Mouse (Mus musculus): ENCODE data around the gene Tmem119. TPM values are rescaled to one million over a fixed set of nuclear protein-coding genes. Genes with fewer than 3 reads are reported as not detected.

Gene Tmem119
- total RNA-seq (2021): 1 to 10 TPM; 2.7 to 5.1 TPM
- long read RNA-seq, experiment 1, partial matches to known transcripts: 0 of 3 reads
- long read RNA-seq, experiment 1, other reads (novel, unspliced or antisense): 1 of 3 reads
- long read RNA-seq, experiment 2, transcript Tmem119-201 (2 exons, 2,242 nt): major isoform, 7 of 8 reads
- long read RNA-seq, experiment 2, partial matches to known transcripts: 1 of 8 reads
- long read RNA-seq, experiment 2, other reads (novel, unspliced or antisense): 0 of 8 reads

DNA sequence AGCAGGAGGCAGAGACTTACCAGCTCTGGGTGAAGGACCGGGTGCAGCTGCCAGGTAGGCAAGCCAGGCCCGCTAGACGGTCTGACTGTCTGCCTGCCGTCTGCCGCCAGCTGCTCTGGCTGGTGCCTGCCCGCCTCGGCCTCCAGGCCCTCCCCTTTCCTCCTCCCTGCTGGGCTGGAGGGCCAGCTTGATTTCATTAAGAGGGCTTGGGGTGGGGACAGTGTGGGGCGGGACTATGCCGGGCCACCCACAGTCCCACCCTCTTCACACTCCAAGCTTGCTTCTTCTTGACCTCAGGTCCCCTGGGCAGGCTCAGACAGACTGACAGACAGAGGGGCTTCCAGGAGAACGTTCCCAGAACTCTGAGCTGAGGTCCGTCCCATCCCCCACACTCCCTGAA is at the start of gene Tmem119:
Tmem119 (minus strand) TSS at position 237 of the 400 bp plus-strand sequence.
- DNase-seq: peak; percentile 60 to 73

DNA sequence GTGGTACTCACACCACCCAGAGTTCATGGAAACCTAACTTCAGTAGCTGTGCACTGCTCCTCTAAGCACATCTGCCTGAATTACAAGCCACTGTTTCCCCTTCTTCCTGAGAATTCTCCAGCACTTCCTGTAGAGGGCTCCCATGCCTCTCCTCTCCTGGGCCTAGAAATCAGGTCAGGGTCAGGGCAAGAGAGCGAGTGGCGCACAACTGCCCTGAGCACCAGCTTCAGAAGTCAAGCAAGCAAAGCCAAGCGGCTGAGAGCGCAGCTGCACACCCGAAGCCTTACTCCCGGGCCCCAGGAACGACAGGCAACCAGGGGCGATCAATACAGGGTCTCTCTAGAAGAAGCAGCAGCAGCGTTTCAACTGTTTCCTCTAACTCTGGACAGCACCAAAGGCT is 47.3 kb upstream of the Tmem119 start:
- DNase-seq: no peak

DNA sequence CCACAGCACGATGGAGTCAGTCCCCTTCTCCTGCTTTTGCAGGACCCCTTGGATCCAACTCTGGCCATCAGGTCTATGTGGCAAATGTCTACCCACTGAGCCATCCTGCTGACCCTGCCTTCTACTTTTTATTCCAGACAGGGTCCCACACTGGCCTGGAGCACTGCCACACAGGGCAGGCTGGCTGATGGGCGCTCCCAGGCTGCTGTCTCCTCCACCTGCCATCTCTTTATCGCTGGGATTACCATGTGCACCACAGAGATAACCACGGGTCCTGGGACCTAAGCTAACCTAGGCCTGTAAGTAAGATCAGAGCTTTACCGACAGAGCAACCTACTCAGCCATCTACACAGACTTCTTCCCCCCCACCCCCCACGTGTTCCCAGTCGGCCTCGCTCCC is 46.3 kb upstream of the Tmem119 start:
- no peak for DNase-seq

DNA sequence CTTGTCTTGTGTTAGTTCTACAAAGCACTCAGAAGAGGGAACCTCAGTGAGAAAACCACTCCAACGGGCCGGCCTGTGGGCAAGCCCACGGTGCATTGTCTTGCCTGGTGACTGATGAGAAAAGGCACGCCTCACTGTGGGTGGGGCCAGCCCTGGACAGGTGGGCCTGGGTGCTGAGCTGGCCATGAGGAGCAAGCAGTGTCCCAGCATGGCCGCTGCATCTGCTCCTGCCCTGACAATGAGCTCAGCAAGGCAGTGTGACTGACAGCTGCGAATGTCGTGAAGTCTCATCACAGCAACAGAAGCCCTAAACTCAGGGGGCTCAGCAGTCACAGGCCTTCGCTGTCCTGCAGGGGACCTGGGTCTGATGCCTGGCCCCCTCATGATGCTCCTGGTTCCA is 45.3 kb upstream of the Tmem119 start:
- DNase-seq: no peak

DNA sequence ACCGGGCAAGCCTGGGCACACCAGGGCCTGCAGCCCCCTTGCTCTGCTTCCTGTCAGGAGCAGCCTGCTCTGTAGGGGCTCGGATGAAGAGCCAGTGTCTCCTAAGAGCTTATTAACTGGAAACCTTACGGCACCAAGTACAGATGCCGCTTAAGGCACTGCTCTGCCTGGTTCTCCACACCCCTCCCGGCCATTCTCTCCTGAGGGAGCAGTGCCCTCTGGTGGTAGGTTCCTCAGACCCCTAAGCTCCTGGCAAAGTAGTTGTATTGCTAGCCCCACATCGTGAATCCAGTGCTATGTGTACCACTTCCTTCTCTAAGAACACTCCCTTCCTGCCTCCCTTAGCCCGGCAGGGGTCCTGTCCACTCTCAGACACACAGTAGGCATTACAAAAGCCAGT is 44.4 kb upstream of the Tmem119 start:
- DNase-seq: peak; percentile 68 to 79

DNA sequence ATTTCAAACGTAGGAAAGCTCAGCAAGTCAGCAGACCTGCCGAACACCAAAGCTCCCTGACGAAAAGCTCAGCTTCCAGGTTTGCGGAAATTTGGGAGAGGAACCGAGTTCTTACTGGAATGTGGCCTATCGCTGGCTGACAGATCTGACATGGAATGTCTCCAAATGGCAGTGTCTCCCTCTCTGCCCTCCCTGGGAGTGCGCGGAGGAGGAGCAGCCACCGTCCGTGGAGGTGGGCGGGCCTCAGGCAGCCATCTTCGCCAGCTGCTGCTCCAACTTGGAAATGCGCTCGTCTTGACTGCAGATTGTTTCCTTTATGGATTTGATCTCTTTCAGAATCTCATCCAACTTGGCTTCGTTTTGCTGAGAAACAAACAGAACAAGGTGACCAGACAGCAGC is 43.8 kb upstream of the Tmem119 start:
- no peak for DNase-seq

DNA sequence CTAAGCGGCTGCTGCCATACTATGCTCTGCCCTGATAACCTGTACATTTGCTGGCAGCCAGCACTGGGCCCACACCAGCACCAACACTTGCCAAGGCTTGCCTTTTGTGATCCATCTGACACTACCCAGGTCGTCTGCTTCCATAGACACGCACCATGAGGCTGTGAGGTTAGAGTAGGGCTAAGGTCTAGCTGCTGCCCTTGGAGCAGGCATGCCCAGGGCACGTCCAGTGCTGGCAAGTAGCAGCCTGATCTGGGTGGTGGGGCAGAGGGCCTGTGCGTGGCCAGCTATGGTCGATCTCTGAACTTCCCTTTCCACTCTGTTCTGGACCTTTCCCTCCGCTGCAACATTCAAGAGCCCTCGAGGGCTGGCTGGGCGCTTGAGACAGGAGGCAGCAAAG is 42.6 kb upstream of the Tmem119 start:
- DNase-seq: no peak

DNA sequence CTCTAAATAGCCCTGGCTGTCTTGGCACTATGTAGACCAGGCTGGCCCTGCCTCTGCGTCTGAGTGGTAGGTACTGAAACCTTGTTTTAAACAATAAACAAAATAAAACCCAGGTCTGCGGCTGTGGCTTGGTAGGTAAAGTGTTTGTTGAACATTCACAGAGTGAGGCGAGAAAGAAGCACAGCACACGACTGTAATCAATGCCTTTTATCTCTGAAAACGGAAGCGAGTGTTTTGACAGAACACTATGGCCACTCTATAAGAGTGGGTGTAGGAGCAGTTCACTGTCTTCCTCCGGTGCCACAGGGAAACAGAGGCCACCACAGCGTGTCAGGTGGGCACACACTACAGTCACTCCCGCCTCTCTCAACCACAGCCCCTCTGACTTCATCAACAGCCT is 41.9 kb upstream of the Tmem119 start:
- no peak for DNase-seq

DNA sequence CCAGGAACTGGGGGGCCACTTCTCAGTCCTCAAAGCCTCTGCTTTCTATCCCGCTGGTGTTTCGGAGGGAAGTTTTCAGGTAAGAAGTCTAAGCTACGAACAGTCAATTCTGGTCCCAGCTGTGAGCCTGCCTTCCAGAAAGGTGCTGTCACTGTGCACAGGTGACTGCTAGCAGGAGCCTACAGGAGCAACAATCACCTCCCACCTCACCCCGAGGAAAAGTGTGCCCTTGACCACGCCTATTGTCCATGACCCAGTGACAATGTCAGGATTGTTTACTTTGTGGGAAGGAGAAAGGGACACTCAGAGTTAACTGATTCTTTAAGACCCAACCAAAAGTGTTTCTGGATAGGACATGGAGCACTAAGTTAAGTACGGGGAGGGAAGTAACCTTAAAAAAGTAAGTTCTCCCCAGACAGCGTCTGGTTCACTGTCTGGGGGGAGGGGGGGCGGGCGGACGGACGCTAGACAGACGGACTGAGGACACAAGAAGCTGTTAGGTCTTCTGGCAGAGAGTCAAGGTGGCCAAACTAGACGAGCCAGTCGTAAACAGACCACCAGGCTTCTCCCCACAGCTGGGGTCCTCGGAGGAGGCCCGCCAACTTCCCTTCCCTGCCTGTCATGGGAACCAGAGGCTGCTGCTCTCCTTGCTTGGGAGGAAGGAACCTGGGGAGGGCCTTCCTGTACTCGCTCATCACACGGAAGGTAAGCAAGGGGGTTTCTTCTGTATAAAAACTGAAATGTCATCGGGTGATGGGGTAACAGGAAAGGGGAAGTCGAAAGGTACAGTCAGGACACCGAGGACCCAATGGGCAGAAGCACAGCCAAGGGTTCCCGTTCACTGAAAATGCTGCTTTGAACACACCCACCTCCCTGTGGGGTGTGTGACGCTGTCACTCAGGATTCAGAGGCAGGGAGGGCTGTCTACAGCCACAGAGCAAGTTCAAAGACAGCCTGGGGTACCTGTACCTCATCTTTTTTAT is 41.2 kb upstream of the Tmem119 start:
- no peak for DNase-seq

DNA sequence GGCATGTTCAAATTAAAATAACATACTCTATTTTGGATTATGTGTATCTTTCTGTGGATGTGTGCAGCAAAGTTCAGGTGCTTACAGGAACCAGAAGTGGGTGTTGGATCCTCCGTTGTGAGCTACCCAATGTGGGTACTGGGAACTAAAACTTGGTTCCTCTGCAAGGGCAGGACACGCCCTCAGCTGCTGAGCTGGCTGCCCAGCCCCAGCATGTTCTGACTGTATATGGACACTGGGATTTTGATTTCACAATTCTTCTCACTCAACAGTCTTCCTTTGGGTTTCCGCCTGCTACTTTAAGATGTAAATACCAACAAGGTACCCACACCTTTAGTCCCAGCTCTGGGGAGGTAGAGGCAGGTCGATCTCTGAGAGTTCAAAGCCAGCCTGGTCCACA is 40.1 kb upstream of the Tmem119 start:
- DNase-seq: peak in 1 of 2 experiments; percentile 46

DNA sequence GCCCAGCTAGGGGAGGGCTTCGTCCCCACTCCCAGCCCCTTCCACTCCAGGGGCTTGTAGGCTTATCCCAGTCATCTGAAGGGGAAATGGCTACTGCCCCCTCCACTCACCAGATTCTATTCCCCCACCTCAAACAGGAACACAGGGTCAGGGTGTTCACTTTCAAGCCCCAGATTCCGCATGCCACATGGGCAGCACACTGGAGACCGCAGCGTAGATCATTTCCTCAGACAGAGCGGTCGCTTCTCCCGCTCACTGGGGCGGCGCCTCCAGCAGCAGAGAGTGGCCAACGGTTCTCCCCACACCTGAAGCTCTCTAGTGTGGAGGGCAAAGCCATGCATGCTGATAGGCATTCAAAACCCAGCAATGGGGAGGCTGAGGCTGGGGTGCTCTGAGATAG is 36.6 kb upstream of the Tmem119 start:
- no peak for DNase-seq

DNA sequence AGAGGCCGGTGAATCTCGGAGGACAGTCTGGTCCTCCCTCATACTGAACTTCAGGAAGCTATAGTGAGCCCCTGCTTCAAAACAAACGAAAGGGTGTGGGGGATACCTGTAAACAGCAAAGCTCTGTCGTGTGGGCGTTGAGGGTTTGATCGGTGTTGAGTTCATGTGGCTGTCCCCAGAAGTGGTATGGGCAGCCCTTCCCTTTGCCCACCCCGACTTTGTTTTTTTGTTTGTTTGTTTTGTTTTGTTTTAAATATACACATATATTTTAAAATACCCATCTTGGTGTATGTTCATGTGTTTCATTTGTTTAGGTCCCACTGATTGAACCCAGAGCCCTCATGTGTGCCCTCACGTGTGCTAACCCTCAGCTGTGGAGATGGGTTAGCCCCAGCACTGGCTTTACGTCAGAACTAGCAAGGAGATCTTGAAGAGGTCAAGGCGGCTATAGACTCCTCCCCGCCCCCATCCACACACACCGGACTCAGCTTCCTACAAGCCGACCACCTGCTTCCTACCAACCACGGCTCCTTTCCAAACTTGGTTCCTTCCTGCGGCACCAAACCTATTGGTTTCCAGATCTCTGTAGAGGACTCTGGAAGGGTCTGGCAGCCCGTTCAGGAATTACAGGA is 33.1 kb upstream of the Tmem119 start:
- DNase-seq: no peak

DNA sequence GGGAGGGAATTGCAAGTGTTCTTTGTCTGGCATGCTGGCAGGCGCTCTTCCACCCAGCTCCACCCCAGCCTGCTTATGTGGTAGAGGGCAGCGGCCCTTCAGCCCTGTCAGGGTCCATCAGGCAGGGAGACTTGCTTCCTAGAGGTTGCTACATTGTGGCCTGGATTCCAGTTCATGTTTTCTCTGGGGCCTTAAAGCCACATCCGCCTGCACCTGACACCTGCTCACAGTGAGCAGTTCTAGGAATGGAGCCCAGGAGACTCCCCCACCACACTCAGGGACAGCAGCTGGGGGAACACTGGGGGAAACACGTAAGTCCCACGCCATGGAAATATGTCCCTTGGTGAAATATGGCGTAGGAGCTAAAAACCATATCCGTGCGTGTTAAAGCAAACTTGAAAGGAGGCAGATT is 32.2 kb upstream of the Tmem119 start, which contains the start of gene Selplg:
Selplg (minus strand) TSS at position 155 of the 412 bp plus-strand sequence.
- DNase-seq: no peak

DNA sequence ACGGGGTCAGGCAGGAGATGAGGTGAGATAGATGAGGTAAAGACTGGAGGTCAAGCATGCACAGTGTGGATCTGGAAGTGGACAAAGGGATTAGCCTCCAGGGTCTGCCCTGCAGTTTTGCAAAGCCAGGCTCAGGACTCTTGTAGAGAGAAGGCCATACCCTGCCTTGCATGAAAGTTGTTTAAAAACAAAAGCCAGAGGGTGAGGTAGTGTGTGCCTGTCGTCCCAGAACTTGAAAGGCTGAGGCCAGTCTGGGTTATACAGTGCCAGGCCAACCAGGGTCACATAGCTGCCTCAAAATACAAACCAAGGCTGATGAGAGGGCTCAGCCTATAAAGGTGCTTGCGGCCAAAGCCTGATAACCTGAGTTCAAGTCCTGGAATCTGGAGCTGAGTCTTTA is 31.4 kb upstream of the Tmem119 start:
- no peak for DNase-seq

DNA sequence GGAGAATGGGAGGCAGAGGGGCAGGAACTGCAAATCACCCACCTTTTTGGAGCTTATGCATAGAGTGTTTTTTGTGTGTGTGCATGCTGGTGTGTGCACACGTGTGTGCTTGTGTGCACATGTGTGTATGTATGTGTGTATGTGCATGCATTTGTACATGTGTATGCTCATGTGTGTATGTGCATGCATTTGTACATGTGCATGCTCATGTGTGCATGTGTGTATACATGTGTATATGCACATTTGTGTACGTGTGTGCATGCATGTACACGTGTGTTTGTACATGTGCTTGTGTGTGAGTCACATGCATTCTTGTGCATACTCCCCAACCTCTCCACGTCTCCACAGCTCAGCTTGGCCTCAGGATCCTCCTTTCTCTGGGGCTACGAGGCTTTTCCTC is 30.5 kb upstream of the Tmem119 start:
- no peak for DNase-seq

DNA sequence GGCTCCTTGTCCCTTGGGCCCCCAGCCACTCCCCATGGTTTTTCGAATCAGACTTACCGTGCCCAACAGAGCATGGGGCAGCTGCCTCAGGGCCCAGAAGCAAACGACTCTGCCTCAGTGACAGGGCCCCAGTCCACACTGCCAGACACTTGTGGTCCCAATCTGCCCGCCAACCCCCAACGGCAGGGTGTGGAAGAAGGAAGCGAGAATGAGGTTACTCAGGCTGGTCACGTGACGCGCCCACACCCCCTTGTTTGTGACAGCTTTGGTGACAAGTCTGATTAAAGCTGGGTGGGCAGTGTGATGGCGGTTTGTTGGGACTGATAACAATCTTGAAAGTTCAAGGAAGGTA is 30.0 kb upstream of the Tmem119 start:
- DNase-seq: peak; percentile 45 to 77

DNA sequence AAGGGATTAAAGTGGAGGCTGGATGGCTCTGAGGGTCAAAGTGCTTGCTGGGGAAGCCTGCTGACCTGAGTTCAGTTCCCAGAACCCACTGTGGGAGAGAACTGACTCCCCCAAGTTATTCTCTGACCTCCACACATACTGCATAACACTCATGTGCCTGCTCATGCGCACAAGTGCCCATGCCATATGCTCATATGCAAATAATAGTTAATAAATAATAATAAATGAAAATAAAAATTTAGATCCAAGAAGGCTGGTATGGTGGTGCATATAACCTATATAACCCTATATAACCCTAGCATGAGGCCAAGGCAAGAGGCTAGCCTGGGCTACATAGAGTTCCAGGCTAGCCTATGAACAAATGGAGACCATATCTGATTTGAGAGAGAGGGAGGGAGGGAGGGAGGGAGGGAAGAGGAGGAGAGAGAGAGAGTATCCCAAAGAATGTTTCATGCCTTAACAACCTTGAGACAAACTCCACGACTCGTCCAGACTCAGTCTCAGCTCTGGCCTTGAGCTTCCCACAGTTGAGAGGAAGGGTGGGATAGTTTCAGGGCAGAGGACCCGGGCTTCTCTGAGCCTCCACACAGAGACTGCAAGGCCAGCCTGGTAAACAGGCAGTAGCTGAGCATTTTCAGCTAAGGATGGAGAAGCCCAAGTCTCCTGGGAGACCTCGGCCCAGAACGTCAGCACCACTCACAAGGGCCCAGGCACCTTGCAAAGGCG is 29.4 kb upstream of the Tmem119 start:
- no peak for DNase-seq

DNA sequence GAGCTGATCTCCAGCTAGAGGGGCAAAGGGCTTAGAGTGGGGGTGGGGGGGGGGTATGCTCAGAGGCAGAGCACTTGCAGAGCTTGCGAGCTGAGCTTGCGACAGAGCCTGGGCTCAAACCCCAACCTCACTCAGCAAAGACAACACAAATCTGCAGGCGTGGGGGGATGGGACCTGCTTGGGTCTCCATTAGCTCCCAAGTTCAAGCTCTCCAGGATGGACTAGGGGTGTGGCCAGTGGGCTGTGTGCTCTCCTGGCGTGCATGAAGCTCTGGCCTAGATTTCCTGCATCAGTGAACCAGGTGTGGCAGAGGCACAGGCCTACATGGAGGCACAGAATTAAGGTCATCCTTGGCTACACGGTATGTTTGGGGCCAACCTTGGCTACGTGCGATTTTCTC is 28.2 kb upstream of the Tmem119 start:
- DNase-seq: no peak

DNA sequence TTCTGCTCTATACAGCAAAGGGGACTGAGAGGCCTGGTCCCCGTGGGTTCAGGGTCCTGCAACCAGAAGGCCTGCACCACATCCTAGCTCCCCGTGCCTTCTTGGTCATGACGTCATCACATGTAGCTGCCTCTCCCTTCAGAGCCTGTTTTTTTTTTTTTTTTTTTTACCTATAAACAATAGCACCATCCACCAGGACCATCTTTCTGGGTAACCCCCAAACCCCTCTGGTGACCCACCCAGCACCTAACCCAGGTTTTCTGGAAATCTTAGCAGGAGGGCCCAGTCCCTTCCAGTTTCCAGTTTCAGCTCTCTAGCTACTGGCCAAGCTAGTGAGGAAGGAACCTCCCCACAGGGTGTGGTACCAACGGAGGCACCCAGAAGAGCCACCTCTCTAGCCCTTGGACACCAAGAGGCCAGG is 27.7 kb upstream of the Tmem119 start:
- DNase-seq: no peak

DNA sequence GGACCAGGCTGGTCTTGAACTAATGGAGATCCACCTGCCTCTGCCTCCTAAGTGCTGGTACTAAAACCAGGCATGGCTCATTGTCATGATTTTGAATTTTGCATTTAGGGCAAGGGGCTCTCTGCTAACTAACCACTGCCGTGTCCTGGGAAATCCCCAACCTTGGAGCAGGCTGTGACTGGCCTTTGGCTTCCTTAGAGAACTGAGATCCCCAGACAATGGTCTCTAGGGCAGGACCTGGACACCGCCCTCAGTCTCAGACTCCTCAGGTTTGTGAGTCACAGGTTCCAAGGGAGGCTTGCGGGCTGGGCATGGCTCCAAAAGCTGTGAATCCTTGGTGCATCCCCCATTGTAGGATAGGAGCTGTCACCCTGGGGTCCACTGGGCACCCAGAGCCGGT is 26.3 kb upstream of the Tmem119 start:
- no peak for DNase-seq

DNA sequence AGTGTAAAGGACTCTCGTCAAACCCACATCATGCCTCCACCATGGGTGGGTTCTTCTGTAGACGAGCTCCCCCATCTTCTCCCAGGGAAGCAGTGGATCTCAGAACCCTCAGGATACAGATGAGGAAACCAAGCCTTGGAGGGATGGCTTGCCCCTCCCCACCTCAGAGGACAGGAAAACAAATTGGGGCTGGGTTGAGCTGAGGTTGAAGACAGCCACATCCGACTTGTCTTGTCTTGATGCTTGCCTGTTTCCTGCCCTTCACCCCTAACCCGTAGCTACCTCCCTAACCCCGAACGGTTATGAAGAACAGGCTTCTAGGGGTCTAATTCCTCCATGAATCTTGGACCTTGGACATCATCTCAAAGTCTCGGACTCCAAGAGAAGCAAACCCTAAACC is 25.2 kb upstream of the Tmem119 start:
- no peak for DNase-seq

DNA sequence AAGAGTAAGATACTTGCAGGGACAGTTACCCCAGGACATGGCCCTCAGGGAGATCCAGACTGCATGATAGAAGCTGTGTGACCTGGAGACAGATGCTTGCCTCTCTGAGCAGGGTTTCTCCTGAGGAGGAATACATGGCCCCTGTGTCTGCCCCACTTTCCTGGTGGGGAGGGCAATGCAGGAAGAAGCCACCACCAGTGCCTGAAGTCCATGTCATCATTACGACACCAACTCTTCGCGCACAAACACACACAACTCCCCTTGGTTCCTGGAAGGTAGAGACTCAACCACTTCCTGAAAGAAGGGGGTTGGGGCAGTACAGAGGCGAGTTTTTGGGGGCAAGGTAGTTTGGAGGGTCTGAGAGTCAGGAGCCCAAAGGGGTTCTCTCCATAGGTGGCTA is 23.9 kb upstream of the Tmem119 start:
- DNase-seq: no peak

Data from heart, adult 18-20 months (tissue).